Mouse (Mus musculus): Measurements from ENCODE around the gene Cops7b. TPM values are rescaled to one million over a fixed set of nuclear protein-coding genes. Genes with fewer than 3 reads are reported as not detected.

Cops7b gene
- polyA plus RNA-seq, 2 experiments from 2014 or later, result 13.9 to 18.2 TPM

DNA sequence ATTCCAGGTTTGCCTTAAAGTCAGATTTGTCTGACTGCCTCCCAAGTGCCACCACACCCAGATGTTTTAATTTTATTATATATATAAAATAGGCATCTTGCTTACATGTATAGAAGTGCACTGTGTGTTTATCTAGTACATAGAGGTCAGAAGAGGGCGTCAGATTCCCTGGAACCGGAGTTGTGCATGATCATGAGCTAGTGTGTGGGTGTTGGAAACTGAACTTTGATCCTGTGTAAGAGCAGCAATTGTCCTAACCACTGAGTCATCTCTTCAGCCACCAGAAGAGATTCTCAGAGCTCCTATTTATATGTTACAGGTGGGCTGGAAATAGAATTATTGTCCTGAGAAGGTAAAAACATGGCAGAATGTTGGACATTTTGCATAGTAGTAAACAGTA lies 17.4 kb downstream of the Cops7b start:
- no peak for ATAC-seq

DNA sequence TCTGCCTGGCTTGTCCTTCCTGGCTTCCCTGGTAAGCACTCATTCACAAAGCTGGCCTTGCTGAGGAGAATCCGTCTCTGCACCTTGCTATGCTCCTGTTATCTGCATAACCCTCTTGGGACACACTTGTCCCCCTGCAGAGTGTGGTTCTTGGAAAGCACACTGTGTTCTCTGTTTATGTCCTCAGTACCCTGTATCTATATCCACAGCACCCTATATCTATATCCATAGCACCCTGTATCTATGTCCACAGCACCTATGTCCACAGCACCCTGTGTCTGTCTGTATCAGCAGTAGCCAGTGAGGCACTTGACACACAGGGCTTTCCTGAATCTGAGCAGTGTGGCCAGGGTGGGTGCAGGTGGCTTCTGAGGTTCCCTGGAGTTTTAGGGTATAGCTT lies 28.2 kb downstream of the Cops7b start:
- no peak for ATAC-seq

DNA sequence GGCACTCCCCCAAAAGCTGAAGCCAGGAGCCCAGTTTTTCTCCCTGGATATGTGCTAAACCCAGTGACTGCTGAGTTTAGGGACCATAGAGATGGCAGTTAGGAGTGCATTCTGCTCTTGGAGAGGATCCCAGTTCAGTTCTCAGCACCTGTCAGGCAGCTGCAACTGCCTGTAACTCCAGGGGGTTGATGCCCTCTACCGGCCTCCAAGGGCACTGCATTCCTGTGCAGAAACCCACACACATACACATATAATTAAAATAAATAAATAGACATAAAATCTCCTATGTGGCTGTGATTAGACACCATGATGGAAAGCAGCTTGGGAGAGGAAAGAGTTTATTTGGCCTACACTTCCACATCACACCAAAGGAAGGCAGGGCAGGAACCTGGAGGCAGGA lies 29.4 kb downstream of the Cops7b start:
- no peak for ATAC-seq

DNA sequence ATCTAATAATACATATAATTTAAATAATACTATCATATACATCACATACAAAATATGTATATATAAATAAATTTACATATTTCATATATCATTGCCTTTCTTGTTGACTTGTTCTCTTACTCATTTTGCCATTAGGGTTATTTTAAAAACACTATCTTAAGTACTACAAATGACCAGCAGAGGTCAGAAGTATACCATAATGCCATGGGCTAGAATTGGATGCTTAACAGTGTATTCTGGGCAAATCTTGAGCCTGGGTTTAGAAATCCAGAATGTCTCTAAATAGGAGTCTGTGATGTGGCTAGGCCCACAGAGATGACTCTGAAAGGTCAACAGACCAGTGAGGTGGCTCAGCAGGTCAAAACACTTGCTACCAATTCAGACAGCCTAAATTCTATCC lies 31.6 kb downstream of the Cops7b start:
- peak; percentile 43 for ATAC-seq

DNA sequence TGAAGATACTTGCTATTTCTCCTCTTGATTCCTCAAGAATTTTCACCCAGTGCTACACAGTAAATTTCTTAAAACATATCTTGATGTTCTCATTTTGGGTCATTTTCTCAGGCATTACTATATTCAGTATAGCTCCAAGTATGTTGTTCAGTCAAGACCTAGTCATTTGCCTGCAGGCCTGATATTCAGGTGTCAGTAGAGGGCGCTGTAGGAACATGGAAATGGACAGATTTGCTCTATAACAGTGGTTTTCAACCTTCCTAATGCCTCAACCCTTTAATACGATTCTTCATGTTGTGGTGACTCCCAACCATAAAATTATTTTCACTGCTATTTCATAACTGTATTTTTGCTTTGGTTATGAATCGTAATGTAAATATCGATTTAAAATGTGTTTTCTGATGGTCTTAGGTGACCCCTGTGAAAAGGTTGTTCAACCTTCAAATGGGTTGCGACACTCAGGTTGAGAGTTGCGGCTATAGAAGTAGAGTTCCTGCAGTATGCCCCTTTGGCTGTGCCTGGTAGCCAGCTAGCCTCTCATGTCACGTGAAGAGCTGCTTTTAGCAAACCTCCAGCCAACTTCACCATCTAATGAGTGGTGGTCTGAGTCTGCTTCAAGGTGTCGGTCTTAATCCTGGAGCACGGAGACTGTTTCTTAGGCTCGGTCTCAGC lies 35.9 kb downstream of the Cops7b start:
- no peak for ATAC-seq

DNA sequence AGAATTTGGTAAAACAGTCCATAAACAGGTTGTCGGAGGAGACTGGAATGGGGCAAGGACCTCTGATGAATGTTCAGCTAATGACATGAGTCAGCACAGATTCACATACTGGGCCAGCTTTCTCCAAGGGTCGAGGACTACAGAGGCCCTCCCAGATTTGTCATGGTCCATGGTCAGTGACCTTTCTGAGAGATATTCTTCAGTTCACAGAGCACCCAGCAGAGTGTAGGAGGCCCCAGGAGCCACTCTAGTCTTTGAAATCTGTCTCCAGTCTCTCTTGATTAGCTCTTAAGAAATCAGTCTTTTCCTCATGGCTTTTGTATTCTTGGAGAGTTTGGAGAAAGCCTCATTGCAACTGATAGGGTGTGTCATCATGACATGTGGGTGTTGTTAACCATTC lies 39.6 kb downstream of the Cops7b start:
- no peak for ATAC-seq

DNA sequence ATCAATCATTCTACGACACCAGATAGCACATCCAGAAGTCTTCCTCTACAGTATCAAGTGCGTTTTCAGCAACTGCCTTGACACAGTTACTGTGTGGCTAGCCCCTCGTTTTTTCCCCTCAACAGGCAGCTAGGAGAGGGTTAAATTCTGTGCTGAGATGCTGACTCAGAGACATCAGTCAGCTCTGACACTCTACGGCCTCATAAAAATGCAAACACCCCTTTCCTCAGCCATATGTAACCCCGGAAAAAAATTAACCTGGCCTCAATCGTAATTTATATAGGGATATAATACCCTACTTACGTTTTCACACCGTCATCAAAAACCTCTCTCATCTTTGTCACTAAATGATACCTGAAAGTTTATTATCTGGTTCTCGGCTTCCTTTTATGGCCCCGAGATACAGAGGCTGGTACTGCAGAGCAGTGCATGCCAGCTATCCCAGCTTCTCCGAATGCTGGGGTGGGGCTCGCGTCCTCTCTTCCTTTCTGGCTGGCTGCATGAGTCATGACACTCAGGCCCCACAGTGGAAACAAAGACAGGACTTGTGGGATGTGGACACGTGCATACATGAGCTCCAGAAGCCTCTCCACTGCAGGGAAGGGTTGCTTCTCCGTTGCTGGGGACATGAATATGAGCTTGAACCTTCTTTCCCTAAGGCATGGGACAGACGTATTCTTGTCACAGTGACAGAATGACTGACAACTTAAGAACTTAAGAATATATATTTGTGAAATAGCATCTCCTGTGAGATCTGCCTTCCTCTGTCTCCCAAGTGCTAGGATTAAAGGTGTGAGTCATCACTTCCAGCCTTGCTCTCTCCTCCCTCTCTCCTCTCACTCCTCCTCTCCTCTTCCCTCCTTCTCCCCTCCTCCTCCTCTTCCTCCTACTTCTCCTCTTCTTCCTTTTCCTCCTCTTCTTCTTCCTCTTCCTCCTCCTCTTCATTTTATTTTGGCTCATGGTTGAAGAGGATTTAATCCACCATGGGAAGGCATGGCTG lies 40.6 kb downstream of the Cops7b start:
- no peak for ATAC-seq

DNA sequence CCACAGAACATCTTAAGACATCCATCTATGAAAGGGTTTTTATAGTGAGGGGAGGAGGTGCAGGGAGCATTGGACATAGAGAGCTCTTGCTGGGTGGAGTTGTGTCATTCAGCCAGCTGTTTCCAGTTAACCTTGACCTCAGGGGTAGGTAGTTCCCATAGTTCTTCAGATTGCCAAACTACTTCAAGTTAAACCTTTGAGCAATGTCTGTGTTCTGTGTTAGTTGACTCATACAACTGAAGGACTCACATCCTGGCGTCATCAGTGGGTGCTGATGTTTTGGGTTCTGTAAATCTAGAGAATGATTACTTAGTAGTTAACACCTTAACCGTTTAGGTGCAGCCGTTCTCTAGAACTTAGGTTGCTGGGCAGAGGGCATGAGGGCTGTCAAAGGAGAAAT lies 45.6 kb downstream of the Cops7b start:
- no peak for ATAC-seq

DNA sequence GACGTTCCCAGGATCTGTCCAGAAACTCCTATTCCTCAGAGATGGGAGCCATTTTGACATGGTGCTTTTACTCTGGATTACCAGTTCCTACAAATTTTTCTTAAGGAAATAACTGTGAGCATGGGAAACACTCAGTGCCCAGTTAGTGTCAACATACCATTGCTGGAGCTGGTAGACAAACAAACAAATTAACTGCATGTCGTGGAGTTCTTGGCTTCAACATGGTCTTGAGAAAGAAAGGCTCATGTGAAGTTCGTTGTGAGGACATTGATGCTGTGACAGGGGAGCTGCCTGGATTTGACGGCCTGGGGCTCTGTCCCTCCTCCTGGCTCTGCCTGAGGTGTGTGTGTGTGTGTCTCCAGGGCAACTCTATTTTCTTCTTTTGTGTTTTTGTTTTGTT lies 47.2 kb downstream of the Cops7b start:
- no peak for ATAC-seq

DNA sequence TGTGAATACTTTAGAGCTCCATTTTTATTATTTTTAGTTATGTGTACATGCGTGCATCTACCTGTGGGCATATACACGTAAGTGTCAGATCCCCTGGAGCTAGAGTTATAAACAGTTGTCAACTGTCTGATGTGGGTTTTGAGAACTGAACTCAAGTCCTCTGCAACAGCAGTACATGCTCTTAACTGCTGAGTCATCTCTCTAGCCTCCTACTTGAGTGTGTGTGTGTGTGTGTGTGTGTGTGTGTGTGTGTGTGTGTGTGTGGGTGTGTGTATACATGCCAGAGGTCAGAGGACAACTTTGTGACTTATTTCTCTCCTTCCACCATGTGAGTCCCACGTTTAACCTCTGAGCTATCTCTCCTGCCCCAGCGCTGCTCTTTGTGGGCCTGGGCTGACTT lies 47.8 kb downstream of the Cops7b start:
- no peak for ATAC-seq

DNA sequence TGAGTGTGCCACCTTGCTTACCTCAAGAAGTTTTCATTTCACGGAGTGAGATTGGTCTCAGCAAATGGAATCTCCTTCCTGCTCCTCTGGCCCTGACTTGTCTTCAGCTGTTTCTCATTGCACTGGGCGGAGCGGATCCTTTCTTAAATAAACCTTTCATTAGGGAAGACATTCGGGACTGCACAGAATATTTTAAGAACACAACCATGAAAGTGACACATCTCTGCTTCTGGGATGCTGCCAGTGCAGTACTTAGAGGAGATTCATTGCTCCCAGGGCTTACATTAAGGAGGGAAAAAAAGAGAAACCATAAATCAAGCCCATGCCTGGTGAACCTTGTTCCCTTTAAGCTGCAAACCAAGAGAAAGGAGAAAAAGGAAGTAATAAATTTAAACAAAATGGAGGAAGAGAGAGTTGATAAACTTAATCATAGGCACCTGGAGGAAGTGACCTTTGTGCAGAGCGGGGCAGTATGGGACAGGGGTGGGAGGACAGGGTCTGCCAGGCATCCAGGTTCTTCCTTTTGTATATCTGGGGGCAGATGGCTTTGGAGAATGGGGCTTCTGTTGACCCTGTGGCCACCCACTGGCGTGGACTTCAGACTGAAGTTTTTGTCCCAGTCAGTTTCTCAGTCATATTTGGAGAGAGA lies 50.2 kb downstream of the Cops7b start:
- ATAC-seq, result no peak

DNA sequence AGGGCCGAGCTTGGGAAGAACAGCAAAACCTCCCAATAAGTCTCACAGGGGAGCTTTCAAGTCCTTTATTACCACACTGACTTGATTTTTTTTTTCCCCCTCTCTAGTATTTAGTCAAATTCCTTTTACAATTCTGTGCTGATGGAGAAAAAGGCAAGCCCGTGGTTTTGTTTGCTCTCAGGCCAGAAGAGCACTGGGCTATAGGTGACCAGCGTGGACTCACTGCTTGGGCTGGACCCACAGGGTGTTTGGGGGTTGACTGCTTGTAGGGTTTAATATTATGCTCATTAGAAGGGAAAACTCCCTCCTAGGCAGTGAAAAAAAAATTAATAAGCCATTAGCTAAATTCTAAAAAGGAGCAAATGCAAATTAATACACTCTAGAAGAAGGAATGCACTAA lies 50.7 kb downstream of the Cops7b start:
- ATAC-seq, result no peak

DNA sequence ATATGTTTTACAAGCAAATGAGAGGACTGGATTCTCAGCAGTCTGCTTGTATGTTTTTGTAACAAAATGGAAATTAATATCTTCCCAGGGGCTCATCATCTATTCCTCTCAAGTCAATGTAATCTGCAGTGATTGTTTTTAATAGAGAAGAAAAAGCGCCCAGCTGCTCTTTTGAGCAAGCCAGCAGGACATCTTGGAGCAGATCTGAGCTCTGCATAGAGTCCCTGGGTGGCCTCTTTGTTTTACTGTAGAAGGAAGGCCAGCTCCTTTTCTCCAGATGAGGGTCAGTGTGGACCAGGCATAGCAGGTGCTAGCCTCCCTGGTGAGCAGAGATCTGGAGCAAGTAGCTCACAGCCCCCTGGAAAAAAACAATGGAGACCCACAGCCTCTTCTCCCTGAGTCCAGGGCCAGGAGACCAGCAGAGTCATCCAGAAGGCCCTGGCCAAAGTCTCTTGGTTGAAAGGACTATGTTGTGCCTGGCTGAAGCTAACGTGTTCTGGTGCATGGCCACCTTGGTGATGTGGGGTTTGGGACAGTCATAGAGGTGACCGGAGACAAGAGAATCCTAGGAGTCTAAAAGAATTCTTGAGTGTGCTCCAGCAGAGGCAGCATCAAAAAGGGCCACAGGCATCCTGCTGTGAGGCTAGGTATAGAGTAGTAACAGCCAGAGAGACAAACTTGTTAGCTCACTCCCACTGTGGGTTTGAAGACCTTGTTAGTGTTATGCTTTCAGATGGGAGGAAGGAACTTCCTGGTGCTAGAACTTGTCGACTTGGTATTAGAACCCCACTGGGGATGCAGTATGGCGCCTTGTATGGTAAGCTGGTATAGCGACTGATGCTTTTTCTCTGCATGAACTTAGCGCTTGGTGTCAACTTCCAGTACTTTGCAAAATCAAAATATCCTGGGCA lies 51.4 kb downstream of the Cops7b start:
- no peak for ATAC-seq

DNA sequence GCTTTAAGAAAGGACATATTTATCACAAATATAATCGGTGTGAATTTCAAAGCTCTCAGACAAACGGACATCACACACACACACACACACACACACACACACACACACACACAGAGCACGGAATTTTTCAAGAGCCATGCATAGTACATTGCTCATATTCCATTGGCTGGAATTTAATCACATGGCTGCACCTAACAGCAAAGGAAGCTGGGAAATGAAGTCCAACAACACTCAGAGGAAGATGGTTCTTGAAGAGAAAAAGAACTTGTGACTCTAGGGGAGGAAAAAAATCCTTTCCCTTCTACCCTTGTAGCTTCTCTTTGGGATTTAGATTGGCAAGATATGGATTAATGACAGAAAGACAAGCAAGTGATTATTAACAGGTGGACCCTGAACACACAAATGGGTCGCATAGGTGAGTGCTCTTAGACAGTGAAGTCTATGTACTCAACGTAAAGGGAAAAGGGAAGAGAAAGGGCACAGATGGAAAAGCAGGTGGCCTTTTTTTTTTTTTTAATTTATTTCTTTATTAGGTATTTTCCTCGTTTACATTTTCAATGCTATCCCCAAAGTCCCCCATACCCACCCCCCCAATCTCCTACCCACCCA lies 52.2 kb downstream of the Cops7b start:
- no peak for ATAC-seq

DNA sequence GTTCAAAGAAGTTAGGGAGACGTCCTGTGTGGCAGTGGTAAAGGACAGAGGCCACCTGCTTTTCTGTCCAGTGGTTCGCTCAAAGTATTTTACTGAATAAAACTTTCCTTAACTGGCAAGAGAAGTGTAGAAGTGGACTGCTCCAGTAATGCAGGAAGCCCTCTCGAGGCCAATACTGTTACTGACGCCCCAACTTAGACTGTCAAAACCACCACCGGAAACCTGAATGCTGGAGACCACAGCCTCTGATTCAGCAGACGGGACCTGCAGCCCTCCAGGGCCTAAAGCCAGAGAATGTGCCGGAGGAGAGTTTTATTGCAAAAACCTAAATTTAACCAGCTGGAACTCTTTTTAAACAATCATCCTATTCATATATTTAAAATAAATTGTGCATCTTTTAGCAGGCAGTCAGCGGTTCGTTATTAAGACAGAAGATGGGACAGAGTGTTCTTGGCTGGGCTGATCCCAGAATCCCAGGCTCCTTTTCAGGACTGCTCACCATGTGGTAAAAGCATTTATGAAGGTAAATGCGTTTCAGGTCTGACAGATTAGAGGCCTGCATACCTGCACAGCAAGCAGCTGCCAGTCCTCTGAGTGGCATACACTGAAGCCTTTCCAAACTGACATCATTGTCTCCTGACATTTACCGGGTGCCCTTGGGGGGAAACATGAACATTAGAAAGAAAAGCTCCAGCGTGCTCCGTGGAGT lies 60.6 kb downstream of the Cops7b start:
- ATAC-seq, result peak; percentile 28

DNA sequence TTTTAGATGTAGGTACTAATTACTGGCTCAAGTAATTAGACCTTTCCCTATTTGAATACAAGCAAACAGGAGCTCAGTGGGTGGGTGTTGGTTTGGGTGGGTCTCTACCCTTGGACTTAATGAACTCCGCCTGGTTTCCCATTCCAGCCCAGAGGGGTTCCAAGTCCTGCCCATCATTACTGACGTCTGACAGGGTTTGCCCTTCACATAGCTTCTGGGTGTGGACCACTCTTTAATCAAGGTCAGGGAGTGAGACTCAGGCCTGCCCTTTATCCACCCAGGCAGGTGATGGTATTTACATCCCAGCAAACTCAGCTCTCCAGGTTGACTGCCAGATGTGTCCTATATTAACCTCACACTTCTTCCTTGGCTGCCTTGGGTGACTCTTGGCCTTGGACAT lies 64.8 kb downstream of the Cops7b start:
- no peak for ATAC-seq

DNA sequence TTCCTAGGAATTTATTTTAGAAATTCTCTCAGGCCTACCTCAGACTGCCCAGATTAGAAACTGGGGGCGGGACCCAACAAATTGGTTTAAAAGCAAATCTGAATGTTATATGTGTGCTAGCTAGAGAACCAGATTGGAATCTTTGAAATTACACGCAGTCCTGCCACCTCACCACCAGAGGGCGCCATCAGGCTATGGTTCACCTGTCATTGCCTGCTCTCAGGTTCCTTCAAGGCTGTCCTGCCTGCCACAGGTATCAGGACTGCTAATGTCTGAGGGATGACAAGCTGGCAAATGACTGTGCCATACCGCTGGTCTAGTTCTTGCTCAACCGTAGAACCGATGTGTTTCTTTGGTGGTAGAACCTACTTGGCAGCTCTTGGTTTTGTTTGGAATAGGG lies 67.6 kb downstream of the Cops7b start:
- ATAC-seq, result no peak

DNA sequence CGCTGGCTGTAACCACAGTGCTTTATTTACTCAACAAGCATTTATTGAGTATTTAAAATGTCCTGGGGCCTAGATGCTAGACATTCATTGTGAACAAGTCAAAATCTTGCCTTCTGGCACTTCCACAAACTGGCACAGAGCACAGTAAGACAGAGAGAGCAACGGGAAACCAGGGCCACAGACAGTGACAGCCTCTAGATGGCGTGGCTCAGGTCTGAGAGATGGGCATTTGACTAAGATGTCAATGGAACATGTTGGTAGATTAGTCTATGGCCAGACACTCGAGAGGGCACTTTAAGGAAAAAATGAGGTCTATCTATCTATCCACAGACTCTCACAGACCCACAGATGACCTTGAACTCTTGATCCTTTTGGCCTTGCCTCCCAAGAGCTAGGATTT lies 70.0 kb downstream of the Cops7b start:
- ATAC-seq, result no peak

DNA sequence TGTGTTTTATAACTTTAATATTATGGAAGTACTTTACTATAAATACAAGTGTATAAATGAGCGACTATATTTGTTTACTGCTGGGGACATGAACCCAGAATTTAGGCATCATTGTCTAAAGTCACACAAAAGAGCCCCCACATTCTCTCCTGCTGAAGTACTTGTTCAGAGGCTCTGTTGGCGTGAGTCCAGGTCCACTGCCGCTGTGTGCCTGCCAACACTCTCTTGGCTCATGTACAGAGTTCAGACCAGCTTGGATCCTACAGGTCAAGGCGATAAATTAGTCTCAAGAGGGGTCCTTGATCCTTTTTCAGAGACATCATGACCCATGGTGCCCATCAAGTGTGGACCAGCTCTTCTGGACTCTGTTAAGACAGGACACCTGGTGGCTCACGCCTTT lies 74.4 kb downstream of the Cops7b start:
- no peak for ATAC-seq
